Mouse (Mus musculus) forebrain, embryonic 14.5 days (tissue): ENCODE measurements at regions not wholly inside any gene's neighbourhood (a gene's known extent, or its start where the extent isn't known, plus 50 kb on each side); places are given as distances from the start of the nearest gene placed in this dataset.
"Not testable (repeated sequence)": the region's sequence is repeated elsewhere in the genome, so short reads cannot be mapped to it uniquely, and the experiment has no call there.

ENCODE experiments used
- ATAC-seq: fragments of 200-750 bp; cut with Nextera tagmentation; 2 replicates; pipeline ENCODE4 v1.8.0; 2017; ENCODE audit warnings: mild to moderate bottlenecking, moderate library complexity
- DNase-seq: peaks from one replicate; pipeline ENCODE4 v3.0.0-alpha.2; 2015; ENCODE audit warnings: low spot score
- H3K27ac ChIP-seq: fragments of 300-500 bp; sonication (generic); 2 replicates; pipeline ENCODE4 v1.5.1; 2014; ENCODE audit warnings: low read depth, mild to moderate bottlenecking, control low read depth, low read length, moderate library complexity
- H3K27me3 ChIP-seq: fragments of 300-500 bp; sonication (generic); replicated peaks from 2 replicates; pipeline ENCODE4 v1.6.1; 2014; ENCODE audit warnings: low read length, control low read depth, mixed read lengths; ENCODE audit not compliant: control insufficient read depth, insufficient read depth
- H3K36me3 ChIP-seq: fragments of 300-500 bp; sonication (generic); 2 replicates; pipeline ENCODE4 v1.6.1; 2014; ENCODE audit warnings: low read length, control low read depth; ENCODE audit not compliant: control insufficient read depth, insufficient read depth
- H3K4me1 ChIP-seq: fragments of 300-500 bp; sonication (generic); 2 replicates; pipeline ENCODE4 v1.6.1; 2014; ENCODE audit warnings: antibody characterized with exemption, low read length, control low read depth; ENCODE audit not compliant: control insufficient read depth, insufficient read depth
- H3K4me2 ChIP-seq: fragments of 300-500 bp; sonication (generic); 2 replicates; pipeline ENCODE4 v1.6.1; 2014; ENCODE audit warnings: mild to moderate bottlenecking, control low read depth, low read length
- H3K4me3 ChIP-seq: fragments of 300-500 bp; sonication (generic); 2 replicates; pipeline ENCODE4 v1.5.1; 2014; ENCODE audit warnings: low read depth, low read length, control low read depth
- H3K9ac ChIP-seq: fragments of 300-500 bp; sonication (generic); 2 replicates; pipeline ENCODE4 v1.6.1; 2014; ENCODE audit warnings: mild to moderate bottlenecking, low read length, control low read depth, moderate library complexity
- H3K9me3 ChIP-seq: fragments of 300-500 bp; sonication (generic); replicated peaks from 2 replicates; pipeline ENCODE4 v1.6.1; 2016; ENCODE audit warnings: low read length, control low read depth, mixed read lengths; ENCODE audit not compliant: control insufficient read depth
- WGBS: fragments of 180-500 bp; shearing (Covaris S2); extraction: QIAGEN DNeasy Blood & Tissue Kit; methylation state at CpG from one replicate; pipeline ENCODE4 v1.1.7; 2014; 5-methylcytosine and 5-hydroxymethylcytosine counted together

DNA sequence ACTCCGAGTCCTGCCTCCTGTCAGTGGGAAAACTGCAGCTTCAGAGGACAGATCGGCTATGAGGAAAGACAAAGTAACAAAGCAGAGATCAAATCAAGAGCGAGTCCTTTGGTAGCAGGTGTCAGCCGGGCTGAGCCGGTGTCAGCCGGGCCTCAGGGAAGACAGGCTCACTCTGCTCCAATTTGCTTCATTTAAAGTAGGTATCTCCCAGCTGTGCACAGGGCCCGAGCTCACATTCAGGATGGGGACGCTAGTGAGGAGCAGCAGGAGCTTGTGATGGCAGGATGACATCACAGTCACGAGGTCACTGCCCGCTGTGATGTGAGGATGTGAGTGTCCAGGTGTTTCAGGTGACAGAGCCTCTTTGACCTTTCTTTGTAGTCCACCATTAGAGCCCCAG, 137.8 kb upstream of the Sfswap start:
- Histone ChIP-seq H3K4me2 (no peak overlapping the region), H3K9ac (no peak overlapping the region), H3K36me3 (no peaks in the 10 kb centered on the region), H3K4me1 (no peaks in the 10 kb centered on the region), H3K9me3 (no peaks in the 10 kb centered on the region), H3K27me3 (no peaks in the 10 kb centered on the region), H3K4me3 (no peak overlapping the region), H3K27ac (no peak overlapping the region)
- 82% methylated on average over 10 of the region's 10 CpGs for WGBS
- no peak for DNase-seq
- ATAC-seq = no peak

DNA sequence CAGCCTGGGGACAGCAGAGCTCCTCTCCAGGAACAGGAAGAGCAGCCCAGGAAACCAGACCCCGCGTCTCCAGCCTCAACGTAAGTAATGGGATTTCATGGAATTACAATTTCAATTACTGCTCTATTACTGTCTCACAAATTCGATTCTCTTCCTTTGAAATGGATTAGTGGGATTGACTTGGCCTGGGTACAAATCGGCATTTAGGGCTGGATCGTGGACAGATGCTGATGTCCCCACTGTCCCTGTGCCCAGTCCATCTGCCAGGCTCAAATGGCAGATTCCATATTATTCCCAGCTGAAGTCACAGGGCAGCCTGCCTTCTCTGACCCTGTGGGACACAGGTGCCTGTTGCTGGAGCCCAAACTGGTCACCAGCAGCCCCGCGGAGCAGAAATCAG, 136.0 kb upstream of the Sfswap start:
- H3K36me3 ChIP-seq = no peaks in the 10 kb centered on the region
- no peak overlapping the region for H3K4me3 ChIP-seq
- H3K4me2 ChIP-seq = no peak overlapping the region
- no peaks in the 10 kb centered on the region for H3K27me3 ChIP-seq
- H3K27ac ChIP-seq = no peak overlapping the region
- H3K4me1 ChIP-seq = no peaks in the 10 kb centered on the region
- H3K9me3 ChIP-seq = no peaks in the 10 kb centered on the region
- ATAC-seq = no peak
- 81% methylated on average over 8 of the region's 8 CpGs for WGBS
- H3K9ac ChIP-seq = no peak overlapping the region
- DNase-seq = no peak

DNA sequence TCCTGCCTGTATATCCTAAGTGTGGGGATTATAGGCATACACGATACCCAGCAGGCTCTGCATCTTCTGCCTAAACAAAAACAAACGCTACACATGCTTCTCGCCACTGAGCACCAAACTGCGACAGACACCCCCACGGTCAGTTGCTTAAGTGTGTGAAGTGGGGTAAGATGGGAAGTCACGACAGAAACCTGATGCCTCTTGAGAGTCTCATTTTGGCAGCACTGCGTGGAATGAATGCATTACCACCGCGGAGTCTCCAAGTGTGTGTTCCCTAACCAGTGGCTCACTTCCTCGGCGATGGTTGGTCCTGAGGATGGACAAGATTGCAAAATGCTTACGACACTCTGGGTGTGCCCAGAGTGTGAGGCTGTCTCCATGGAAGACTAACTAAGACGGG, 133.8 kb upstream of the Sfswap start:
- Histone ChIP-seq H3K36me3 (no peaks in the 10 kb centered on the region), H3K27ac (no peak overlapping the region), H3K4me1 (no peaks in the 10 kb centered on the region), H3K9ac (no peak overlapping the region), H3K4me2 (no peak overlapping the region), H3K9me3 (no peaks in the 10 kb centered on the region), H3K4me3 (no peak overlapping the region), H3K27me3 (no peaks in the 10 kb centered on the region)
- ATAC-seq = no peak
- no peak for DNase-seq
- 81% methylated on average over 13 of the region's 13 CpGs for whole genome bisulfite sequencing

DNA sequence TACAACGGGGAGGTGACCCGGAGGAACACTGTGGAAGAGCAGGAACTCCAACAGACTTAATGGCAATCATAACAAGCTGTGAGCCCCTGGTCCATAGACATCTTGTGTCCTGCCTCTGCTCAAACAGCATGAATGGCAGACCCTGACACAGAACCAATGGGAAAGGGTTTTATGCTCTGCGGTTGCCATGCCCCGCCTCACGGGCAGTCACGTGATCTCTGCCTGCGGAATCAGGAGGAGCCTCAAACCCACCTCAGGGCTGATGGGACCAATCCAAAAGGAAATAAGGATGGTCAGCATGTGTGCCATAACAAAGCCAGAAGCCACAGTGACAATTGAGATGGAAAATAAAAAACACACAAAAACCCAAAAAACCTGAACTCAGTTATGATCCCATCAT, 120.2 kb upstream of the Sfswap start:
- WGBS = 92% methylated on average over 7 of the region's 7 CpGs
- H3K9ac ChIP-seq = no peak overlapping the region

DNA sequence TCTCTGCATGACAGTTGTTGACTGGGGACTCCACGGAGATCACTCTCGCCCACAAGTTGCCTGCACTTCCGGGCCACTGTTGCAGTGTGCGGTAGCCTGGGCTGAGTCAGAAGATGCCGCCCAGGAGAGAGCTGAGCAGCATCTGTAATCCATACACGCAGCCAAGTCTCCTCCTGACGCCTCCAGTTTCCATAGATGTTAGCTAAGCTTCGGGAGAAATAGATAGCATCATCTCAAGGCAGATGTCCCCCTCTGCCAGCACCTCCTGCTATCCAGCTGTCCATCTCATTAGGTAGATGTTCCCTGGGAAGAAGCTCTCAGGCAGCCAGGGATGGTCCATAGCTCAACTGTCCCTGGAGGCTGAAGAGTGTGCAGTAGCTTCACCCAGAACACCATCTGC, 116.0 kb upstream of the Sfswap start:
- Histone ChIP-seq H3K4me1 (no peaks in the 10 kb centered on the region), H3K27ac (no peak overlapping the region), H3K36me3 (no peaks in the 10 kb centered on the region), H3K9ac (no peak overlapping the region), H3K4me3 (no peak overlapping the region), H3K27me3 (no peaks in the 10 kb centered on the region; the same call in 1 of the 2 replicates), H3K9me3 (no peaks in the 10 kb centered on the region), H3K4me2 (no peak overlapping the region)
- ATAC-seq (no peak), DNase-seq (no peak)
- WGBS = 92% methylated on average over 8 of the region's 8 CpGs

More for the DNA sequence above, 120.2 kb upstream of the Sfswap start:
- DNase-seq (no peak), ATAC-seq (no peak)
- Histone ChIP-seq H3K9me3 (peaks cover 4% of the 10 kb centered on the region; the same call in 1 of the 2 replicates), H3K27ac (no peak overlapping the region), H3K36me3 (no peaks in the 10 kb centered on the region), H3K4me3 (no peak overlapping the region), H3K27me3 (no peaks in the 10 kb centered on the region; the same call in 1 of the 2 replicates), H3K4me1 (no peaks in the 10 kb centered on the region), H3K4me2 (no peak overlapping the region)

DNA sequence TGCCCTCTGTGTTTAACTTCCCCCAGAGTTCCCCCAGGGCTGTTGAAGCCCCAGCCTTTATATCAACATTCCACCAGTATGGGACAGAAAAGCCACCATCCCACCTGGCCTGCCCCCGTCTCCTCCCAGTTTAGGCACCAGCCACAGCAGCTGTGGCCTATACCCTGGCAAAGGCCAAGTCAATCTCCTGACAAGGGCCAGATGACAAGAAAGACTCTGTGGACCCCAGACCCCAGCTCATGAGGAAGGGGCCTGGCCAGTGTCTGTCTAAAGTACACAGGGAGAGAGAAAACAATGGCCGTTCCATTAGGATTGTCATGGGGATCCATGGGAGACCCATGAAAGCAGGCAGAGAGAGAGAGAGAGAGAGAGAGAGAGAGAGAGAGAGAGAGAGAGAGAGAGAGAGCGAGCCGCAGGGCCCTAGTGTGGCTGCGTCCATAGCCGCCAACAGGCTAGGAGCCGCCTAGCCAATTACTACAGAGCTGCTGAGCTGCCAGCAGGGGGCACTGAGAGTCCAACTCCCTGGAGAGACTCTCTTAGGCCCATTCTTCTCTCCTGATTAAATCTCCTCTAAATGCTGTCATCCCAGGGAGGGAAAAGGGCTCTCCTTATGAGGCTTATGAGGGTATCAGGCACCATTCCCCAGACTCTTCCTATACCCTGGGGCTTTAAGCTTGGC, 114.9 kb upstream of the Sfswap start:
- not testable (repeated sequence) for H3K9me3 ChIP-seq, H3K4me2 ChIP-seq, H3K9ac ChIP-seq, H3K36me3 ChIP-seq, H3K27ac ChIP-seq, DNase-seq, H3K4me3 ChIP-seq, H3K4me1 ChIP-seq, H3K27me3 ChIP-seq
- 67% methylated on average over 2 of the region's 7 CpGs for WGBS
- peak; percentile 95 for ATAC-seq

DNA sequence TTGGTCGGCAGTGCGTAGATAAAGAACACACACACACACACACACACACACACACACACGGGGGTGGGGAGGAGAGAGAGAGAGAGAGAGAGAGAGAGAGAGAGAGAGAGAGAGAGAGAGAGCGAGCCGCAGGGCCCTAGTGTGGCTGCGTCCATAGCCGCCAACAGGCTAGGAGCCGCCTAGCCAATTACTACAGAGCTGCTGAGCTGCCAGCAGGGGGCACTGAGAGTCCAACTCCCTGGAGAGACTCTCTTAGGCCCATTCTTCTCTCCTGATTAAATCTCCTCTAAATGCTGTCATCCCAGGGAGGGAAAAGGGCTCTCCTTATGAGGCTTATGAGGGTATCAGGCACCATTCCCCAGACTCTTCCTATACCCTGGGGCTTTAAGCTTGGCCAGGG, 114.3 kb upstream of the Sfswap start:
- DNase-seq, H3K27me3 ChIP-seq, H3K4me2 ChIP-seq, H3K27ac ChIP-seq, H3K4me3 ChIP-seq, H3K9me3 ChIP-seq, H3K9ac ChIP-seq, H3K36me3 ChIP-seq, H3K4me1 ChIP-seq: not testable (repeated sequence)
- WGBS = no CpG with 5 or more reads among the region's 8 CpGs
- ATAC-seq = peak; percentile 97

DNA sequence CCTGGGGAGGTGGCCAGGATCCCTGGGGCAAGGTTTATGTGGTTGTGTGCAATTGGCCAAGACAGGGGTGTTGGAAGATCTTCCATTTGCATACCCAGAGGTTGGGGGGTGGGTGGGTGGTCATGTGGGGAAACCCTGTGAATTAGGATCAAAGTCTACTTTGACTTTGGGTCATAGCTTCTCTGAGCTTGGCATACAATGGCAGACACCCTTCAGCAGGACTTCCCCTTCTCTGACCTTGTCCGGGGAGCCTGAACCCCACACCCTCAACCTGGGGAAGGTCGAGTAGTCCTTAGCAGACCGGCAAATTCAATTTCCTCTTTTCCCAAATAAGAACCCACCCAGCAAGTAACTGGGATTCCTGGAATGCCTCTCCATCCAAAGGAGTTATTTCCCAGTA, 113.7 kb upstream of the Sfswap start:
- Histone ChIP-seq H3K9ac (no peak overlapping the region), H3K9me3 (no peaks in the 10 kb centered on the region), H3K4me2 (no peak overlapping the region), H3K27me3 (no peaks in the 10 kb centered on the region; the same call in 1 of the 2 replicates), H3K4me1 (no peaks in the 10 kb centered on the region), H3K36me3 (no peaks in the 10 kb centered on the region), H3K27ac (no peak overlapping the region), H3K4me3 (no peak overlapping the region)
- no peak for ATAC-seq
- no peak for DNase-seq
- 70% methylated on average over 3 of the region's 3 CpGs for WGBS

DNA sequence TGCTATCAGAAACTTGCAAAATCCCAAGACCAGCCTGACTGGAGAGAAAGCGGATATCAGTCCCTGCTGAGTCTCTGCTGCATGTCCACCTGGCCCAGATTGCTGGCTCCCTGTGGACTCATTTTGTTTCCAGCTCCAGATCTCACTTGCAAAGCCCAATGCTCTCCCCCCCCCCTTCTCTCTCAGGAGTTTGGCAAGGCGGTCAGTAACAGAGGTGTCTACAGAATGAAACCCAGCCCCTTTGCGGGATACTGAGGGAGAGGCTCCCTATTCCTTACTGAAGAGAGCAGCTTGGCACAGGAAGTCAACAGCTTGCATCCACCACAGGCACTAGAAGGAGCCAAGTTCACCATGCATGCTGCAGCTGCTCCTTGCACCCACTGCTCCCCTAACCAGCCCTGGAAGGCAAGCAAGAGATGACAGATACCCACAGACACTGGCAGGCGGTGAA, 110.1 kb upstream of the Sfswap start:
- DNase-seq = peak; percentile 75

More for the DNA sequence above, 110.1 kb upstream of the Sfswap start:
- Histone ChIP-seq H3K4me3 (no peak overlapping the region), H3K27ac (peak overlapping the region; percentile 15), H3K4me2 (no peak overlapping the region), H3K9me3 (no peaks in the 10 kb centered on the region), H3K9ac (no peak overlapping the region), H3K36me3 (no peaks in the 10 kb centered on the region), H3K27me3 (no peaks in the 10 kb centered on the region; the same call in 1 of the 2 replicates), H3K4me1 (no peaks in the 10 kb centered on the region)
- 54% methylated on average over 4 of the region's 4 CpGs for WGBS
- peak; percentile 19; the same call in 1 of the 2 replicates for ATAC-seq
